Mouse (Mus musculus) limb, embryonic 11.5 days (tissue): ENCODE measurements around the gene Plxdc1. TPM values are rescaled to one million over a fixed set of nuclear protein-coding genes. Genes with fewer than 3 reads are reported as not detected.

ENCODE experiments used
- ATAC-seq: fragments of 200-750 bp; cut with Nextera tagmentation; 2 replicates; pipeline ENCODE4 v1.8.0; 2017; ENCODE audit warnings: low read depth; ENCODE audit not compliant: insufficient number of reproducible peaks, low FRiP score, low TSS enrichment
- DNase-seq: peaks from one replicate; pipeline ENCODE4 v3.0.0-alpha.2; 2015; ENCODE audit warnings: low spot score
- H3K27ac ChIP-seq: fragments of 300-500 bp; sonication (generic); replicated peaks from 2 replicates; pipeline ENCODE4 v1.5.1; 2014; ENCODE audit warnings: low read depth, mild to moderate bottlenecking, low read length
- H3K27me3 ChIP-seq: fragments of 300-500 bp; sonication (generic); 2 replicates; pipeline ENCODE4 v1.6.1; 2014; ENCODE audit warnings: mild to moderate bottlenecking, low read length, mixed read lengths; ENCODE audit not compliant: control insufficient read depth, insufficient read depth
- H3K36me3 ChIP-seq: fragments of 300-500 bp; sonication (generic); 2 replicates; pipeline ENCODE4 v1.6.1; 2014; ENCODE audit warnings: mild to moderate bottlenecking, low read length, moderate library complexity, mixed read lengths; ENCODE audit not compliant: control insufficient read depth, insufficient read depth
- H3K4me1 ChIP-seq: fragments of 300-500 bp; sonication (generic); 2 replicates; pipeline ENCODE4 v1.6.1; 2014; ENCODE audit warnings: low read length, mixed read lengths; ENCODE audit not compliant: control insufficient read depth, insufficient read depth
- H3K4me2 ChIP-seq: fragments of 300-500 bp; sonication (generic); 2 replicates; pipeline ENCODE4 v1.6.1; 2014; ENCODE audit warnings: low read depth, mild to moderate bottlenecking, moderate library complexity; ENCODE audit not compliant: severe bottlenecking
- H3K4me3 ChIP-seq: fragments of 300-500 bp; sonication (generic); 2 replicates; pipeline ENCODE4 v1.5.1; 2014; ENCODE audit warnings: low read depth, low read length
- H3K9ac ChIP-seq: fragments of 300-500 bp; sonication (generic); 2 replicates; pipeline ENCODE4 v1.6.1; 2014; ENCODE audit warnings: mild to moderate bottlenecking, low read length
- H3K9me3 ChIP-seq: fragments of 300-500 bp; sonication (generic); 2 replicates; pipeline ENCODE4 v1.6.1; 2016; ENCODE audit warnings: low read length; ENCODE audit not compliant: control insufficient read depth
- WGBS: fragments of 180-500 bp; shearing (Covaris S2); extraction: QIAGEN DNeasy Blood & Tissue Kit; methylation state at CpG from one replicate; pipeline ENCODE4 v1.1.7; 2014; 5-methylcytosine and 5-hydroxymethylcytosine counted together
- polyA plus RNA-seq: library from polyadenylated mRNA; unstranded; fragments of >200 nt; fragmentation: Nextera tagmentation; extraction: Ambion mirVana; gene quantifications from 2 replicates; pipeline ENCODE4 v1.2.1, GENCODE M21; 2014

Gene Plxdc1
- polyA plus RNA-seq, 1 experiment from 2014 or later: 0.15 TPM

DNA sequence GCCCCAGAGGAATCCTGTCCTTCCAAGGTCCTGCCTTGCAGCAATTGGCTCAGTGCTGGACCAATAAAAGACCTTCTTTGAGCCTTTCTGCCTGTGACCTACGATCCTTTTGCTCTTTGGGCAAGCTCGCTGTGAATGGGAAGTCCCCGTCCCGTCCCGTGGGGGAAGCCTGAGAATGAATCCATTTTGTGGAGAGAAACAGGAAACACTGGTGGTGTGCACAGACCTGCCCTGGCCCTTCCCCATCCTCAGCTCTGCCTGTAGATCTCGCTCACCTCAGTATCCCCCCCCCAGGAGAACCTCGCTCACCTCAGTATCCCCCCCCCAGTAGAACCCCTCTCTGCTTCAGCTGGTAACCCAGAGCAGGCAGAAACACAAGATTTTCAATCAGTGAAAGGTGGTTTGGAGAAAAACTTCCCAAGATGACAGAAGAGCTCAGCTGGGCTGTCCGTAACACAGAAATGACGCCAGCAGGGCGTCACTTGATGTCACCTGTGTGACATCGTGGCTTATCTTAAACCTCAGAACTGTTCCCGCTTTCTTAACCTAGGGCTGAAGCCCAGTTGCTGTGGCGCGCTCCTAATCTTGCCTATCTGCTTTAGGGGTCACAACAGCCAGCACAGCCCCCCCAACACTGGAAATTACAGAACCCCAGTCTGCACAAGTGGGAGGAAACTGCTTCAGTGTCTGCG lies 43.7 kb downstream of the Plxdc1 start:
- ATAC-seq: no peak
- Histone ChIP-seq H3K27me3 (no peaks in the 10 kb centered on the region), H3K4me3 (no peak overlapping the region), H3K4me2 (no peak overlapping the region), H3K9me3 (no peaks in the 10 kb centered on the region), H3K36me3 (no peaks in the 10 kb centered on the region), H3K9ac (no peak overlapping the region), H3K27ac (no peak overlapping the region), H3K4me1 (no peaks in the 10 kb centered on the region)
- 85% methylated on average over 15 of the region's 15 CpGs for WGBS
- DNase-seq: no peak

DNA sequence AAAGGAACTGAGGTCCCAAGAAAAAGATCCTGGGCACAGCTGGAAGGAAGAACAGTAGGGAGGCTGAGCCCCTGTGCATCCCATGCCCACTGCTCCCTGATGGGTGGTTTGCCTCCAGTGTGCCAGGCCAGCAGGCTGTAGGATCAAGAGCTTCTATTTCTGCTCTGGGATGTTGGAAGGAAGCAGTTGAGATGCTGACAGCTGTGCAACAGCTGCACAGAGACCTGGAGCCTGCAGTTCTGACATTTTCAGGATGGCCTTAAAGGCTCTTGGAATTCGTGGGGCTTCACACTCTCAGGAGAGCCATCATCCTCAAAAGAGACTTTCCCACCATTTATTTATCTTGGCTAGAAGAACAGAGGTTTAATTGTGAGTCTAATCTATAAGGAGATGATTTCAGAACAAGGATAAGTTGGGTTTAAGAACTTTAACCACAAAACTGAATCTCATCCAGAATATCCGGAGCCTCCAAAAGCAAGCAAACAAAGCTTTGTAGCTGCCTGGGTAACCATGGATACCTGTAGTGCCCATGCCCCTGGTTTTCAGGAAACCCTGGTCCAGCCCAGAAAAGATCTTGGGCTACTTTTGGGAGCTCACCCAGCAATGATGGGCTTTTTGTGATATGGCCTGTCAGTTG lies 48.7 kb downstream of the Plxdc1 start:
- no peak overlapping the region for H3K9ac ChIP-seq
- H3K27ac ChIP-seq: no peak overlapping the region
- no peak overlapping the region for H3K4me3 ChIP-seq
- H3K4me2 ChIP-seq: no peak overlapping the region
- no peaks in the 10 kb centered on the region for H3K36me3 ChIP-seq
- no peaks in the 10 kb centered on the region for H3K9me3 ChIP-seq
- no peak for ATAC-seq
- H3K4me1 ChIP-seq: no peaks in the 10 kb centered on the region
- no peak for DNase-seq
- 82% methylated on average over 2 of the region's 2 CpGs for WGBS
- H3K27me3 ChIP-seq: no peaks in the 10 kb centered on the region

- DNase-seq (peak; percentile 74), ATAC-seq (no peak)
- Histone ChIP-seq H3K27me3 (no peaks in the 10 kb centered on the region), H3K4me3 (no peak overlapping the region), H3K4me1 (no peaks in the 10 kb centered on the region), H3K4me2 (no peak overlapping the region), H3K27ac (no peak overlapping the region), H3K9me3 (no peaks in the 10 kb centered on the region), H3K36me3 (no peaks in the 10 kb centered on the region), H3K9ac (no peak overlapping the region)
- 35% methylated on average over 3 of the region's 3 CpGs for WGBS
Observed at GRCm38 (mm10) chr11:97936758-97937157, 49.5 kb downstream of the Plxdc1 start.

GRCm38 (mm10) chr11:97935913-97936575 lies 50.2 kb downstream of the Plxdc1 start:
- H3K27me3 ChIP-seq: no peaks in the 10 kb centered on the region
- no peak overlapping the region for H3K9ac ChIP-seq
- no peak overlapping the region for H3K4me2 ChIP-seq
- ATAC-seq (no peak), DNase-seq (no peak)
- no peaks in the 10 kb centered on the region for H3K9me3 ChIP-seq
- H3K27ac ChIP-seq: no peak overlapping the region
- no peaks in the 10 kb centered on the region for H3K4me1 ChIP-seq
- H3K36me3 ChIP-seq: no peaks in the 10 kb centered on the region
- WGBS: 65% methylated on average over 4 of the region's 4 CpGs
- H3K4me3 ChIP-seq: no peak overlapping the region

DNA sequence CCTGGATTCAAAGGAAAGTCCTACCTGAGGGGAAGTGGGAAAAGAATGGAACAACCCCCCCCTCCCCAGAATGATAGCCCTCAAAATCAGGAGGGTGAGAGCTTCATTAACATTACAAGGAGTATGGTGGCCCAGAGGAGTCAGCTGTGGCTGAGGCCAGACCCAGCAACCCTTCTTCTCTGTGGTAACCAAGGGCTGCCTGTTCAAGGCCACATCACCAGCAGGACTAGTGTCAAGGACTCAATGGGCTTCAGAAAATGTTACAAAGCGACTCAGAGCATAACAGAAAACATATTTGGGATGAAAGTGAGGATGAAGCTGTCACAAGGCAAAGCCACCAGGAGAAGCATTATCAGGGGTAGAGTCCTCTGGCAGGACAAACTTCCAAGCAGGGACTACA lies 52.7 kb downstream of the Plxdc1 start:
- H3K4me2 ChIP-seq: no peak overlapping the region
- H3K27me3 ChIP-seq: no peaks in the 10 kb centered on the region
- no peak overlapping the region for H3K4me3 ChIP-seq
- H3K9me3 ChIP-seq: no peaks in the 10 kb centered on the region
- H3K4me1 ChIP-seq: no peaks in the 10 kb centered on the region
- no peak overlapping the region for H3K27ac ChIP-seq
- H3K36me3 ChIP-seq: no peaks in the 10 kb centered on the region
- 68% methylated on average over 1 of the region's 1 CpGs for WGBS
- H3K9ac ChIP-seq: no peak overlapping the region
- no peak for ATAC-seq
- no peak for DNase-seq

GRCm38 (mm10) chr11:97928905-97929304 lies 57.3 kb downstream of the Plxdc1 start:
- no peaks in the 10 kb centered on the region for H3K9me3 ChIP-seq

DNA sequence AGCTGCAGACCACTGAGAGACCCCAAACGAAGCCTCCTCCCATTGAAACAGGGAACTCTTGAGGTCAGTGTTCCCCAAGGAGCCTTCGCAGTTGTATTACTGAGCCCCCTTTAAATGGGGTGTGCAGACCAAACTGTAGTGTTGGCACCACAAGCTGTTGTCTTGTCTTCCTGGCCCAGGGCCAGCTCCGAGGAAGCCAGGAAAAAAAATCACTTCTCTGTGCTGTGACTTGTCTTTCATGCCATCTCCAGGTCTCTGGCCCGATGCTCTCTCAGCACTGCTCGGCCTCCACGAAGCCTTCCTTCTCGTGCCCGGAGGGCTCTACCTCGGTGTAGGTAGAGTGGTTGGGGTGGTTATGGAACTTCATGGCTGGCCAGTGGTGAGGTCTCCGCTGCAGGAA lies 62.0 kb downstream of the Plxdc1 start:
- Histone ChIP-seq H3K27ac (no peak overlapping the region), H3K27me3 (no peaks in the 10 kb centered on the region), H3K9ac (no peak overlapping the region), H3K9me3 (no peaks in the 10 kb centered on the region), H3K4me3 (no peak overlapping the region), H3K36me3 (no peaks in the 10 kb centered on the region), H3K4me1 (no peaks in the 10 kb centered on the region), H3K4me2 (no peak overlapping the region)
- ATAC-seq (no peak), DNase-seq (no peak)
- WGBS: 92% methylated on average over 10 of the region's 10 CpGs

More at GRCm38 (mm10) chr11:97928905-97929304, 57.3 kb downstream of the Plxdc1 start:
- H3K27me3 ChIP-seq: no peaks in the 10 kb centered on the region
- no peaks in the 10 kb centered on the region for H3K4me1 ChIP-seq
- ATAC-seq (no peak), DNase-seq (no peak)
- no peaks in the 10 kb centered on the region for H3K36me3 ChIP-seq
- 68% methylated on average over 4 of the region's 4 CpGs for WGBS
- H3K27ac ChIP-seq: no peak overlapping the region
- H3K4me3 ChIP-seq: no peak overlapping the region
- no peak overlapping the region for H3K4me2 ChIP-seq
- no peak overlapping the region for H3K9ac ChIP-seq

- 73% methylated on average over 9 of the region's 9 CpGs for WGBS
- Histone ChIP-seq H3K4me2 (no peak overlapping the region), H3K27me3 (no peaks in the 10 kb centered on the region), H3K9ac (no peak overlapping the region), H3K36me3 (no peaks in the 10 kb centered on the region), H3K9me3 (no peaks in the 10 kb centered on the region), H3K4me1 (no peaks in the 10 kb centered on the region), H3K4me3 (no peak overlapping the region), H3K27ac (no peak overlapping the region)
- ATAC-seq: no peak
- DNase-seq: no peak
Observed at GRCm38 (mm10) chr11:97923639-97924038, 62.6 kb downstream of the Plxdc1 start.
